Mouse (Mus musculus): ENCODE results near the gene Rab25. TPM values are rescaled to one million over a fixed set of nuclear protein-coding genes. Genes with fewer than 3 reads are reported as not detected.

Gene Rab25
- total and polyA plus RNA-seq, 3 experiments = 0.96 to 1.9 TPM; not detected in 1

- Histone ChIP-seq H3K4me1 (ENCODE audit: control insufficient read depth in 1 of 2, insufficient read depth in 2 of 2, low read length in 2 of 2) (peaks cover 0 to 2% of the 10 kb centered on the region in 2 experiments; a peak in 2 of 4 replicates), H3K4me3 (ENCODE audit: control insufficient read depth in 1 of 2, insufficient read depth in 1 of 2, low read depth in 2 of 2, low read length in 2 of 2) (no peak overlapping the region), H3K79me2 (ENCODE audit: control insufficient read depth, insufficient read depth, low read length, poor library complexity) (no peaks in the 10 kb centered on the region; the same call in 1 of the 2 replicates), H3K9ac (ENCODE audit: control insufficient read depth, low read depth, low read length, poor library complexity, severe bottlenecking) (no peak overlapping the region), H3K27ac (ENCODE audit: control insufficient read depth, low read depth, low read length) (no peak overlapping the region), H3K27me3 (ENCODE audit: control insufficient read depth in 1 of 2, insufficient read depth in 2 of 2, low read length in 2 of 2) (no peaks in the 10 kb centered on the region), H3K9me3 (replicated peaks; ENCODE audit: insufficient read depth, low read length) (no peaks in the 10 kb centered on the region), H3K36me3 (ENCODE audit: control insufficient read depth in 1 of 2, insufficient read depth in 2 of 2, low read length in 2 of 2) (peaks cover 0 to 8% of the 10 kb centered on the region in 2 experiments; a peak in 1 of 4 replicates)
- TF ChIP-seq UBTF (IDR thresholded peaks at IDR 0.05; ENCODE audit: borderline replicate concordance, insufficient read depth, low read depth, low read length) = no peak
- no peak for TF ChIP-seq USF2 (IDR thresholded peaks at IDR 0.05; ENCODE audit: borderline replicate concordance in 1 of 2, insufficient read depth in 1 of 2, low read depth in 1 of 2, low read length in 2 of 2)
- TF ChIP-seq SIN3A (IDR thresholded peaks at IDR 0.05; ENCODE audit: low read length) = no peak
- no peak for TF ChIP-seq TAL1 (IDR thresholded peaks at IDR 0.05; ENCODE audit: low read length)
- TF ChIP-seq POLR2A (IDR thresholded peaks at IDR 0.05; ENCODE audit: control insufficient read depth in 1 of 2, insufficient read depth in 1 of 2, low read depth in 1 of 2, low read length in 2 of 2, poor library complexity in 1 of 2) = no peak
- no peak for TF ChIP-seq NELFE (IDR thresholded peaks at IDR 0.05; ENCODE audit: low read depth, low read length)
- no peak for TF ChIP-seq RCOR1 (IDR thresholded peaks at IDR 0.05; ENCODE audit: low read depth, low read length)
- no peak for TF ChIP-seq JUND (IDR thresholded peaks at IDR 0.05; ENCODE audit: low read depth, low read length)
- no peak for TF ChIP-seq ETS1 (IDR thresholded peaks at IDR 0.05; ENCODE audit: low read depth, low read length)
- no peak for TF ChIP-seq EP300 (IDR thresholded peaks at IDR 0.05; ENCODE audit: low read depth in 1 of 2, low read length in 2 of 2)
- TF ChIP-seq GABPA (IDR thresholded peaks at IDR 0.05; ENCODE audit: low read depth, low read length) = no peak
- no peak for TF ChIP-seq HCFC1 (IDR thresholded peaks at IDR 0.05; ENCODE audit: low read depth, low read length)
- DNase-seq (ENCODE audit: low read depth, low spot score) = no peak
Measured at GRCm38 (mm10) chr3:88538271-88539145, 9.6 kb downstream of the Rab25 start.

- H3K9ac ChIP-seq (ENCODE audit: control insufficient read depth, low read depth, low read length, poor library complexity, severe bottlenecking) = no peak overlapping the region
Measured at GRCm38 (mm10) chr3:88537146-88537545, 11.0 kb downstream of the Rab25 start.

More at GRCm38 (mm10) chr3:88537146-88537545, 11.0 kb downstream of the Rab25 start:
- no peak overlapping the region for H3K4me3 ChIP-seq (ENCODE audit: control insufficient read depth in 1 of 2, insufficient read depth in 1 of 2, low read depth in 2 of 2, low read length in 2 of 2)
- no peak overlapping the region for H3K27ac ChIP-seq (ENCODE audit: control insufficient read depth, low read depth, low read length)
- no peaks in the 10 kb centered on the region; the same call in 1 of the 2 replicates for H3K79me2 ChIP-seq (ENCODE audit: control insufficient read depth, insufficient read depth, low read length, poor library complexity)
- peaks cover 0 to 11% of the 10 kb centered on the region in 2 experiments; a peak in 1 of 4 replicates for H3K36me3 ChIP-seq (ENCODE audit: control insufficient read depth in 1 of 2, insufficient read depth in 2 of 2, low read length in 2 of 2)
- no peaks in the 10 kb centered on the region for H3K9me3 ChIP-seq (replicated peaks; ENCODE audit: insufficient read depth, low read length)
- no peak for DNase-seq (ENCODE audit: low read depth, low spot score)
- H3K27me3 ChIP-seq (ENCODE audit: control insufficient read depth in 1 of 2, insufficient read depth in 2 of 2, low read length in 2 of 2) = no peaks in the 10 kb centered on the region
- no peak for TF ChIP-seq ELF1 (IDR thresholded peaks at IDR 0.05; ENCODE audit: low read depth, low read length)
- no peak for TF ChIP-seq KAT2A (conservative IDR thresholded peaks at IDR 0.05; ENCODE audit: low read depth, low read length)
- no peak for TF ChIP-seq ZNF384 (IDR thresholded peaks at IDR 0.05; ENCODE audit: low read depth, low read length)
- no peak for TF ChIP-seq NELFE (IDR thresholded peaks at IDR 0.05; ENCODE audit: low read depth, low read length)
- TF ChIP-seq GATA1 (IDR thresholded peaks at IDR 0.05; ENCODE audit: low read depth, low read length) = no peak
- TF ChIP-seq MAZ (IDR thresholded peaks at IDR 0.05; ENCODE audit: low read depth, low read length) = no peak
- no peak for TF ChIP-seq TAL1 (IDR thresholded peaks at IDR 0.05; ENCODE audit: low read length)
- no peak for TF ChIP-seq GABPA (IDR thresholded peaks at IDR 0.05; ENCODE audit: low read depth, low read length)
- TF ChIP-seq ZKSCAN1 (IDR thresholded peaks at IDR 0.05; ENCODE audit: low read depth, low read length) = no peak
- TF ChIP-seq MEF2A (IDR thresholded peaks at IDR 0.05; ENCODE audit: extremely low read depth, insufficient replicate concordance, low read depth, low read length, poor library complexity, severe bottlenecking) = no peak
- no peak for TF ChIP-seq SMC3 (IDR thresholded peaks at IDR 0.05; ENCODE audit: low read depth, low read length)
- no peak for TF ChIP-seq POLR2AphosphoS2 (IDR thresholded peaks at IDR 0.05; ENCODE audit: low read length)
- no peak for TF ChIP-seq MAFK (IDR thresholded peaks at IDR 0.05; ENCODE audit: borderline replicate concordance, low read depth, low read length)
- no peak for TF ChIP-seq POLR2AphosphoS5 (IDR thresholded peaks at IDR 0.05; ENCODE audit: borderline replicate concordance, low read depth, low read length)
- no peak for TF ChIP-seq CTCF (IDR thresholded peaks at IDR 0.05 in 2 of 3, conservative IDR thresholded peaks at IDR 0.05 in 1 of 3; ENCODE audit: control insufficient read depth in 1 of 3, insufficient read depth in 1 of 3, low read depth in 2 of 3, low read length in 3 of 3, poor library complexity in 1 of 3, severe bottlenecking in 1 of 3)
- TF ChIP-seq BHLHE40 (IDR thresholded peaks at IDR 0.05; ENCODE audit: borderline replicate concordance, low read depth, low read length) = no peak
- TF ChIP-seq NRF1 (IDR thresholded peaks at IDR 0.05; ENCODE audit: insufficient read depth, low read depth, low read length, poor library complexity, severe bottlenecking) = no peak
- peaks cover 2 to 7% of the 10 kb centered on the region in 2 experiments for H3K4me1 ChIP-seq (ENCODE audit: control insufficient read depth in 1 of 2, insufficient read depth in 2 of 2, low read length in 2 of 2)
